Comparison of ENCODE assay signal across 8 mouse cellular contexts in genomic region chr3:107466577-107466976, GRCm38 (mm10). TPM values are rescaled to one million over a fixed set of nuclear protein-coding genes. Genes with fewer than 3 reads are reported as not detected.
A peak's percentile ranks its signal among the peaks of the same experiment; 100 is the strongest.
DNase-seq lines count a peak whose midpoint lies in the region; ATAC-seq and TF ChIP-seq lines count a peak whose summit lies in the region.

No protein-coding gene starts in this region.

- ATAC-seq in heart, postnatal 0 days (ENCODE audit: insufficient read depth, low read depth): peak; percentile 43; the same call in 1 of the 2 replicates
- no peak for ATAC-seq in heart, embryonic 11.5 days (replicated peaks; ENCODE audit: insufficient number of reproducible peaks, low FRiP score, low TSS enrichment)
- ATAC-seq in hematopoietic stem cell, adult 5-6 weeks (replicated peaks in 1 of 2; ENCODE audit: insufficient read depth in 1 of 2, low FRiP score in 2 of 2, low TSS enrichment in 1 of 2, low read depth in 1 of 2, poor library complexity in 2 of 2, severe bottlenecking in 2 of 2): peak; percentile 56 to 66
- peak; percentile 40; the same call in 1 of the 2 replicates for ATAC-seq in midbrain, embryonic 16.5 days

- H3K9ac ChIP-seq in heart, postnatal 0 days (replicated peaks; ENCODE audit: low read depth, low read length): no peak overlapping the region
- no peak overlapping the region for H3K9ac ChIP-seq in heart, embryonic 11.5 days (ENCODE audit: low read depth, low read length)
- H3K9ac ChIP-seq in midbrain, embryonic 16.5 days (ENCODE audit: low read depth, low read length): no peak overlapping the region

- H3K4me1 ChIP-seq in heart, postnatal 0 days (ENCODE audit: control insufficient read depth, insufficient read depth): no peaks in the 10 kb centered on the region
- no peaks in the 10 kb centered on the region for H3K4me1 ChIP-seq in heart, embryonic 11.5 days (ENCODE audit: control insufficient read depth, insufficient read depth, low read length)
- no peaks in the 10 kb centered on the region for H3K4me1 ChIP-seq in midbrain, embryonic 16.5 days (ENCODE audit: control insufficient read depth, insufficient read depth, low read length)

- TF ChIP-seq CTCF in heart, postnatal 0 days (IDR thresholded peaks at IDR 0.05; ENCODE audit: low read depth): peak; percentile 95

- no peak overlapping the region for H3K4me2 ChIP-seq in heart, postnatal 0 days (ENCODE audit: low read depth, low read length)
- H3K4me2 ChIP-seq in heart, embryonic 11.5 days: no peak overlapping the region
- no peak overlapping the region for H3K4me2 ChIP-seq in midbrain, embryonic 16.5 days (ENCODE audit: low read length)

- no peak for TF ChIP-seq EP300 in heart, postnatal 0 days (IDR thresholded peaks at IDR 0.05; ENCODE audit: low read depth)

- H3K27ac ChIP-seq in heart, postnatal 0 days (ENCODE audit: low read depth): no peak overlapping the region
- no peak overlapping the region for H3K27ac ChIP-seq in heart, embryonic 11.5 days (ENCODE audit: low read depth, low read length)
- H3K27ac ChIP-seq in midbrain, embryonic 16.5 days (ENCODE audit: low read length): no peak overlapping the region

- intact Hi-C loops in left cerebral cortex, postnatal 14 days (cut with DNase I): loop anchor here (1.0 to 10.0 kb wide), 2 partner anchors 109 to 262 kb away; no protein-coding TSS in a partner anchor

- peak; percentile 54 for DNase-seq in heart, postnatal 0 days (ENCODE audit: low spot score)
- peak; percentile 80 for DNase-seq in adrenal gland, postnatal 14 days
- peak; percentile 63 for DNase-seq in embryo, embryonic 11.5 days (ENCODE audit: low read depth, low spot score)
- peak; percentile 86 to 88 for DNase-seq in left cerebral cortex, postnatal 14 days (ENCODE audit: low spot score in 2 of 2)
- DNase-seq in testis, postnatal 10 days (ENCODE audit: low spot score): peak; percentile 90

- no peaks in the 10 kb centered on the region for H3K36me3 ChIP-seq in heart, postnatal 0 days (replicated peaks; ENCODE audit: control insufficient read depth, insufficient read depth, low read length)
- no peaks in the 10 kb centered on the region for H3K36me3 ChIP-seq in heart, embryonic 11.5 days (ENCODE audit: control insufficient read depth, insufficient read depth, low read length)
- H3K36me3 ChIP-seq in midbrain, embryonic 16.5 days (ENCODE audit: control insufficient read depth, insufficient read depth, low read length): no peaks in the 10 kb centered on the region

- WGBS in heart, postnatal 0 days: 4% methylated on average over 6 of the region's 6 CpGs
- 7% methylated on average over 6 of the region's 6 CpGs for WGBS in heart, embryonic 11.5 days (ENCODE audit: insufficient replicate concordance)
- 2% methylated on average over 6 of the region's 6 CpGs for WGBS in midbrain, embryonic 16.5 days

- no peak overlapping the region for H3K4me3 ChIP-seq in heart, postnatal 0 days (ENCODE audit: low read depth, low read length)
- H3K4me3 ChIP-seq in heart, embryonic 11.5 days (ENCODE audit: low read depth, low read length): no peak overlapping the region
- H3K4me3 ChIP-seq in midbrain, embryonic 16.5 days (ENCODE audit: low read depth, low read length): no peak overlapping the region

- H3K27me3 ChIP-seq in heart, postnatal 0 days (ENCODE audit: control insufficient read depth, insufficient read depth, low read length): peaks cover 33% of the 10 kb centered on the region
- H3K27me3 ChIP-seq in heart, embryonic 11.5 days (ENCODE audit: control insufficient read depth, insufficient read depth, low read length): peaks cover 34% of the 10 kb centered on the region
- peaks cover 8% of the 10 kb centered on the region for H3K27me3 ChIP-seq in midbrain, embryonic 16.5 days (ENCODE audit: control insufficient read depth, insufficient read depth, low read depth, low read length)

- H3K9me3 ChIP-seq in heart, postnatal 0 days (replicated peaks; ENCODE audit: control insufficient read depth, low read length): no peaks in the 10 kb centered on the region
- H3K9me3 ChIP-seq in heart, embryonic 11.5 days (replicated peaks; ENCODE audit: control insufficient read depth, low read length): no peaks in the 10 kb centered on the region
- no peaks in the 10 kb centered on the region for H3K9me3 ChIP-seq in midbrain, embryonic 16.5 days (replicated peaks; ENCODE audit: control insufficient read depth, low read length, poor library complexity, severe bottlenecking)

RNA-seq across cellular contexts. Expression of gene Kcnc4, which starts 7.2 kb away (rescaled TPM):
- 0.04 and 0.15 TPM in 2 replicates for total RNA-seq in heart, postnatal 0 days (2014; rRNA removed; ENCODE audit: low replicate concordance)
- 0.10 and 0.20 TPM in 2 replicates for polyA plus RNA-seq in heart, postnatal 0 days (2015; fragmentation: Nextera tagmentation; extraction: Ambion mirVana)
- 0.17 and 0.18 TPM in 2 replicates for polyA plus RNA-seq in heart, embryonic 11.5 days (2014; fragmentation: Nextera tagmentation; extraction: Ambion mirVana)
- 7.4 and 8.1 TPM in 2 replicates for total RNA-seq in adrenal gland, postnatal 14 days (2021)
- total RNA-seq in hematopoietic stem cell, adult 5-6 weeks (2017): not detected in 2 replicates
- 10 to 100 TPM; 61.7 to 74.6 TPM for total RNA-seq in left cerebral cortex, postnatal 14 days (2021)
- polyA plus RNA-seq in midbrain, embryonic 16.5 days (2015; fragmentation: Nextera tagmentation; extraction: Ambion mirVana): 5.8 and 8.8 TPM in 2 replicates

RNA-seq across cellular contexts. Expression of gene Slc6a17, which starts 51.2 kb away (rescaled TPM):
- total RNA-seq in heart, postnatal 0 days (2014; rRNA removed; ENCODE audit: low replicate concordance): 9.7 and 22.3 TPM in 2 replicates
- polyA plus RNA-seq in heart, postnatal 0 days (2015; fragmentation: Nextera tagmentation; extraction: Ambion mirVana): 2.4 and 3.1 TPM in 2 replicates
- 3.3 and 4.0 TPM in 2 replicates for polyA plus RNA-seq in heart, embryonic 11.5 days (2014; fragmentation: Nextera tagmentation; extraction: Ambion mirVana)
- 3.1 and 3.3 TPM in 2 replicates for total RNA-seq in adrenal gland, postnatal 14 days (2021)
- 0.19 and 2.8 TPM in 2 replicates for total RNA-seq in hematopoietic stem cell, adult 5-6 weeks (2017)
- 100 to 1,000 TPM; 365 to 381 TPM for total RNA-seq in left cerebral cortex, postnatal 14 days (2021)
- 17.5 and 23.3 TPM in 2 replicates for polyA plus RNA-seq in midbrain, embryonic 16.5 days (2015; fragmentation: Nextera tagmentation; extraction: Ambion mirVana)

Comparison
In these comparisons a context has a peak if more than half of its experiments do, and no peak if none do; other contexts are left out.
1. RNA of gene Slc6a17, which starts 51.2 kb away (total RNA-seq): 365 to 381 TPM in left cerebral cortex, postnatal 14 days; 9.7 to 22.3 TPM in heart, postnatal 0 days, 3.1 to 3.3 TPM in adrenal gland, postnatal 14 days and 0.19 to 2.8 TPM in hematopoietic stem cell, adult 5-6 weeks; every median in the first group is over 10 times any median in the second.
2. Peak in every context shown above with its lines, with median percentiles within 50 percentile points of each other: DNase-seq.